Comparison of ENCODE assay signal across 28 mouse cellular contexts in genomic region chr17:17621586-17621985, GRCm38 (mm10). TPM values are rescaled to one million over a fixed set of nuclear protein-coding genes. Genes with fewer than 3 reads are reported as not detected.
DNase-seq lines count a peak whose midpoint lies in the region; ATAC-seq and TF ChIP-seq lines count a peak whose summit lies in the region.
"Had no signal": no experiment of that assay in that cellular context is flagged by ENCODE, and none has a peak within 500 bp of the region (broad histone marks: within the 10 kb centered on the region; RNA-seq: fewer than 3 reads in every experiment).

No protein-coding gene starts in this region.

- H3K9ac ChIP-seq in heart, embryonic 12.5 days, result no peak overlapping the region
- H3K9ac ChIP-seq: hindbrain, embryonic 13.5 days; limb, embryonic 15.5 days; neural tube, embryonic 15.5 days had no signal

- no peaks in the 10 kb centered on the region for H3K27me3 ChIP-seq in heart, embryonic 12.5 days (replicated peaks)
- no peaks in the 10 kb centered on the region for H3K27me3 ChIP-seq in kidney, adult 2 months (replicated peaks; ENCODE audit: control insufficient read depth, insufficient read depth, low read length)
- H3K27me3 ChIP-seq: hindbrain, embryonic 13.5 days; limb, embryonic 15.5 days; neural tube, embryonic 15.5 days; Patski had no signal

- no peaks in the 10 kb centered on the region for H3K36me3 ChIP-seq in heart, embryonic 12.5 days
- no peaks in the 10 kb centered on the region for H3K36me3 ChIP-seq in kidney, adult 2 months (ENCODE audit: control insufficient read depth, insufficient read depth, low read length)
- H3K36me3 ChIP-seq: hindbrain, embryonic 13.5 days; limb, embryonic 15.5 days; neural tube, embryonic 15.5 days had no signal

- H3K4me2 ChIP-seq in heart, embryonic 12.5 days, result peak overlapping the region; percentile 33; the same call in 1 of the 2 replicates
- H3K4me2 ChIP-seq: hindbrain, embryonic 13.5 days; limb, embryonic 15.5 days; midbrain, embryonic 11.5 days; neural tube, embryonic 15.5 days had no signal

- ATAC-seq in heart, embryonic 12.5 days (ENCODE audit: insufficient number of reproducible peaks, low FRiP score), result no peak
- ATAC-seq: forebrain, embryonic 14.5 days; Patski had no signal

- TF ChIP-seq CTCF in kidney, adult 2 months (conservative IDR thresholded peaks at IDR 0.05; ENCODE audit: insufficient read depth, insufficient read length, low read depth, low read length), result no peak

- 37% methylated on average over 3 of the region's 3 CpGs for WGBS in heart, embryonic 12.5 days
- 9% methylated on average over 3 of the region's 3 CpGs for WGBS in kidney, adult 2 months

- H3K27ac ChIP-seq in heart, embryonic 12.5 days (ENCODE audit: poor library complexity, severe bottlenecking), result peak overlapping the region; percentile 47; the same call in 1 of the 2 replicates
- H3K27ac ChIP-seq in kidney, adult 2 months (ENCODE audit: insufficient read depth, low read depth, low read length), result 0 out of 2 replicates have a peak overlapping the region, but pooled peaks have one; percentile 48
- H3K27ac ChIP-seq: hindbrain, embryonic 13.5 days; kidney, postnatal 0 days; limb, embryonic 15.5 days; neural tube, embryonic 15.5 days had no signal

- DNase-seq in adrenal gland, postnatal 14 days, result peak; percentile 41
- DNase-seq in adrenal gland, postnatal 25 days, result no peak
- no peak for DNase-seq in heart, postnatal 14 days
- DNase-seq in kidney, adult 2 months, result peak; percentile 32
- DNase-seq in kidney, adult 11 months, result no peak
- peak; percentile 66 for DNase-seq in adipocyte (ENCODE audit: low spot score)
- no peak for DNase-seq in thymus, postnatal 10 days (ENCODE audit: low spot score in 2 of 2)
- DNase-seq: cerebellum, adult 18-20 months; cerebellum, postnatal 36 days; embryo, embryonic 11 days; gastrocnemius, postnatal 10 days; heart, adult 11 months; kidney, adult 18-20 months; layer of hippocampus, adult 9-11 months; lung, adult 2 months; lung, postnatal 14 days; right cerebral cortex, adult 18-20 months; right cerebral cortex, postnatal 4 days; thymus, postnatal 25 days had no signal

- TF ChIP-seq POLR2A in kidney, adult 2 months (IDR thresholded peaks at IDR 0.05; ENCODE audit: low read depth, low read length), result no peak

- peaks cover 26% of the 10 kb centered on the region for H3K4me1 ChIP-seq in heart, embryonic 12.5 days (replicated peaks)
- H3K4me1 ChIP-seq in kidney, adult 2 months (ENCODE audit: control insufficient read depth, insufficient read depth, low read length), result peaks cover 8% of the 10 kb centered on the region

- H3K4me3 ChIP-seq in heart, embryonic 12.5 days, result no peak overlapping the region
- no peak overlapping the region for H3K4me3 ChIP-seq in kidney, adult 2 months (ENCODE audit: insufficient read depth, low read depth, low read length)
- H3K4me3 ChIP-seq: hindbrain, embryonic 13.5 days; limb, embryonic 15.5 days; neural tube, embryonic 15.5 days had no signal

- intact Hi-C loops in heart, postnatal 14 days (cut with DNase I), result loop anchor here (5.0 to 10.0 kb wide), 4 partner anchors 34 to 387 kb away; partner anchors contain the start of gene Spaca6

- H3K9me3 ChIP-seq in heart, embryonic 12.5 days (replicated peaks), result no peaks in the 10 kb centered on the region
- H3K9me3 ChIP-seq: G1E; hindbrain, embryonic 13.5 days; limb, embryonic 15.5 days; neural tube, embryonic 15.5 days had no signal

RNA-seq across cellular contexts. Expression of gene Lnpep, which starts 3.3 kb away (rescaled TPM):
- 120 and 123 TPM in 2 replicates for total RNA-seq in adrenal gland, postnatal 14 days (2021)
- 145 and 165 TPM in 2 replicates for total RNA-seq in adrenal gland, postnatal 25 days (2021)
- 13.8 and 15.1 TPM in 2 replicates for polyA plus RNA-seq in heart, embryonic 12.5 days (2016; fragmentation: Nextera tagmentation; extraction: Ambion mirVana)
- 100 to 1,000 TPM; 163 to 164 TPM for total RNA-seq in heart, postnatal 14 days (2021)
- 7.9 and 11.0 TPM in 2 replicates for polyA plus RNA-seq in kidney, adult 2 months (2012; rRNA removed)

Comparison
In these comparisons a context has a peak if more than half of its experiments do, and no peak if none do; other contexts are left out.
1. DNase-seq: peak in adrenal gland, postnatal 14 days (single experiment), kidney, adult 2 months (single experiment) and adipocyte (single experiment); none in adrenal gland, postnatal 25 days (single experiment), heart, postnatal 14 days (0 of 2), kidney, adult 11 months (single experiment) and thymus, postnatal 10 days (0 of 2).